Mouse (Mus musculus) intestine, embryonic 14.5 days (tissue): Measurements from ENCODE around the gene Zkscan2. TPM values are rescaled to one million over a fixed set of nuclear protein-coding genes. Genes with fewer than 3 reads are reported as not detected.

Experiments used
- polyA plus RNA-seq: library from polyadenylated mRNA; unstranded; fragments of >200 nt; fragmentation: Nextera tagmentation; extraction: Ambion mirVana; gene quantifications from 2 replicates; pipeline ENCODE4 v1.2.1, GENCODE M21; 2014

Gene Zkscan2
- polyA plus RNA-seq, 1 experiment from 2014 or later, result 2.9 TPM

Other genes with a start within 250 kb of the Zkscan2 start
- 46.3 and 48.8 TPM in 2 replicates for gene Lcmt1, start 130.7 kb downstream of the Zkscan2 start, polyA plus RNA-seq
- gene Arhgap17, start 130.5 kb downstream of the Zkscan2 start, polyA plus RNA-seq, result 27.2 and 28.9 TPM in 2 replicates
- gene Aqp8, start 38.2 kb downstream of the Zkscan2 start, polyA plus RNA-seq, result 1.1 TPM in 1 of 2 replicates, not detected in the other